Mouse (Mus musculus) E14TG2a.4 (cell line): ENCODE data around the gene Wnt11.

ENCODE experiments used
- CTCF ChIP-seq: conservative IDR thresholded peaks from 2 replicates; pipeline ENCODE4 v1.5.1; 2014; ENCODE audit warnings: low read length
- NANOG ChIP-seq: IDR thresholded peaks from 2 replicates; pipeline ENCODE4 v1.6.1; 2014; ENCODE audit warnings: borderline replicate concordance, low read length, mixed read lengths
- POU5F1 ChIP-seq: IDR thresholded peaks from 2 replicates; pipeline ENCODE4 v1.6.1; 2014; ENCODE audit warnings: low read length, borderline replicate concordance

GRCm38 (mm10) chr7:98853806-98854205 lies 18.9 kb downstream of the Wnt11 start:
- TF ChIP-seq CTCF (no peak), NANOG (no peak), POU5F1 (no peak)
